Mouse (Mus musculus): ENCODE results near the gene Galm. TPM values are rescaled to one million over a fixed set of nuclear protein-coding genes. Genes with fewer than 3 reads are reported as not detected.
"Not testable (repeated sequence)": the region's sequence is repeated elsewhere in the genome, so short reads cannot be mapped to it uniquely, and the experiment has no call there.

Galm gene
- polyA plus RNA-seq, 1 experiment from 2014 or later, result 42.9 TPM

- WGBS (ENCODE audit: insufficient replicate concordance), result under 1% methylated on average over 33 of the region's 33 CpGs
- Histone ChIP-seq H3K9ac (ENCODE audit: low read depth, low read length) (peak within 1 kb of the TSS; percentile 69), H3K4me2 (ENCODE audit: low read depth, low read length) (peak within 1 kb of the TSS; percentile 91), H3K27me3 (ENCODE audit: control insufficient read depth, insufficient read depth, low read depth, low read length) (no peaks in the 10 kb centered on the region), H3K9me3 (replicated peaks; ENCODE audit: control insufficient read depth, low read length) (no peaks in the 10 kb centered on the region), H3K4me3 (ENCODE audit: low read depth, low read length) (peak within 1 kb of the TSS; percentile 74), H3K4me1 (ENCODE audit: control insufficient read depth, low read depth, low read length) (peaks cover 9% of the 10 kb centered on the region), H3K36me3 (ENCODE audit: control insufficient read depth, insufficient read depth) (no peaks in the 10 kb centered on the region), H3K27ac (ENCODE audit: low read length) (peak within 1 kb of the TSS; percentile 70)
- peak; percentile 96 for ATAC-seq (ENCODE audit: low read depth)
These were observed 97.2 kb downstream of the Galm start, which contains the start of gene Gemin6 for GRCm38 (mm10) chr17:80224326-80225116. TSS of gene Gemin6 (plus strand) at chr17:80224441.

- peak overlapping the region; percentile 74 for H3K4me3 ChIP-seq (ENCODE audit: low read depth, low read length)
- peak overlapping the region; percentile 91 for H3K4me2 ChIP-seq (ENCODE audit: low read depth, low read length)
- H3K27ac ChIP-seq (ENCODE audit: low read length); H3K9me3 ChIP-seq (replicated peaks; ENCODE audit: control insufficient read depth, low read length); H3K27me3 ChIP-seq (ENCODE audit: control insufficient read depth, insufficient read depth, low read depth, low read length); H3K4me1 ChIP-seq (ENCODE audit: control insufficient read depth, low read depth, low read length); ATAC-seq (ENCODE audit: low read depth); H3K36me3 ChIP-seq (ENCODE audit: control insufficient read depth, insufficient read depth): not testable (repeated sequence)
- WGBS (ENCODE audit: insufficient replicate concordance), result 18% methylated on average over 4 of the region's 5 CpGs
- H3K9ac ChIP-seq (ENCODE audit: low read depth, low read length), result peak overlapping the region; percentile 69
These were observed 97.9 kb downstream of the Galm start for GRCm38 (mm10) chr17:80225142-80225541.

GRCm38 (mm10) chr17:80229396-80229795 lies 102.1 kb downstream of the Galm start:
- no peaks in the 10 kb centered on the region for H3K27me3 ChIP-seq (ENCODE audit: control insufficient read depth, insufficient read depth, low read depth, low read length)
- H3K4me3 ChIP-seq (ENCODE audit: low read depth, low read length), result no peak overlapping the region
- H3K27ac ChIP-seq (ENCODE audit: low read length), result no peak overlapping the region
- 82% methylated on average over 2 of the region's 2 CpGs for WGBS (ENCODE audit: insufficient replicate concordance)
- H3K4me2 ChIP-seq (ENCODE audit: low read depth, low read length), result no peak overlapping the region
- peaks cover 5% of the 10 kb centered on the region; the same call in 1 of the 2 replicates for H3K4me1 ChIP-seq (ENCODE audit: control insufficient read depth, low read depth, low read length)
- no peak overlapping the region for H3K9ac ChIP-seq (ENCODE audit: low read depth, low read length)
- no peaks in the 10 kb centered on the region for H3K36me3 ChIP-seq (ENCODE audit: control insufficient read depth, insufficient read depth)
- no peak for ATAC-seq (ENCODE audit: low read depth)
- H3K9me3 ChIP-seq (replicated peaks; ENCODE audit: control insufficient read depth, low read length), result no peaks in the 10 kb centered on the region

- no peak for ATAC-seq (ENCODE audit: low read depth)
These were observed 106.6 kb downstream of the Galm start for GRCm38 (mm10) chr17:80233844-80234243.

GRCm38 (mm10) chr17:80234376-80234775 lies 107.1 kb downstream of the Galm start:
- Histone ChIP-seq H3K4me1 (ENCODE audit: control insufficient read depth, low read depth, low read length) (no peaks in the 10 kb centered on the region), H3K4me3 (ENCODE audit: low read depth, low read length) (no peak overlapping the region), H3K27me3 (ENCODE audit: control insufficient read depth, insufficient read depth, low read depth, low read length) (no peaks in the 10 kb centered on the region), H3K36me3 (ENCODE audit: control insufficient read depth, insufficient read depth) (no peaks in the 10 kb centered on the region), H3K9me3 (replicated peaks; ENCODE audit: control insufficient read depth, low read length) (no peaks in the 10 kb centered on the region), H3K9ac (ENCODE audit: low read depth, low read length) (no peak overlapping the region), H3K4me2 (ENCODE audit: low read depth, low read length) (no peak overlapping the region), H3K27ac (ENCODE audit: low read length) (no peak overlapping the region)
- 67% methylated on average over 7 of the region's 7 CpGs for WGBS (ENCODE audit: insufficient replicate concordance)
- ATAC-seq (ENCODE audit: low read depth), result no peak

More at GRCm38 (mm10) chr17:80233844-80234243, 106.6 kb downstream of the Galm start:
- no peak overlapping the region for H3K4me2 ChIP-seq (ENCODE audit: low read depth, low read length)
- no peaks in the 10 kb centered on the region for H3K4me1 ChIP-seq (ENCODE audit: control insufficient read depth, low read depth, low read length)
- H3K9me3 ChIP-seq (replicated peaks; ENCODE audit: control insufficient read depth, low read length), result no peaks in the 10 kb centered on the region
- no peak overlapping the region for H3K4me3 ChIP-seq (ENCODE audit: low read depth, low read length)
- WGBS (ENCODE audit: insufficient replicate concordance), result 66% methylated on average over 5 of the region's 5 CpGs
- H3K36me3 ChIP-seq (ENCODE audit: control insufficient read depth, insufficient read depth), result no peaks in the 10 kb centered on the region
- H3K27me3 ChIP-seq (ENCODE audit: control insufficient read depth, insufficient read depth, low read depth, low read length), result no peaks in the 10 kb centered on the region
- H3K27ac ChIP-seq (ENCODE audit: low read length), result no peak overlapping the region
- H3K9ac ChIP-seq (ENCODE audit: low read depth, low read length), result no peak overlapping the region

Other genes starting within 250 kb of the Galm start
- 29.2 and 31.1 TPM in 2 replicates for gene Atl2, start 231.3 kb upstream of the Galm start, polyA plus RNA-seq (2015; fragmentation: Nextera tagmentation; extraction: Ambion mirVana)
- 17.2 and 17.7 TPM in 2 replicates for gene Hnrnpll, start 65.1 kb upstream of the Galm start, polyA plus RNA-seq (2015; fragmentation: Nextera tagmentation; extraction: Ambion mirVana)
- gene Srsf7, start 79.8 kb downstream of the Galm start, polyA plus RNA-seq (2015; fragmentation: Nextera tagmentation; extraction: Ambion mirVana), result 178 and 195 TPM in 2 replicates
- not detected in 2 replicates for gene Ttc39d, start 80.0 kb downstream of the Galm start, polyA plus RNA-seq (2015; fragmentation: Nextera tagmentation; extraction: Ambion mirVana)
- gene Gemin6, start 97.0 kb downstream of the Galm start, polyA plus RNA-seq (2015; fragmentation: Nextera tagmentation; extraction: Ambion mirVana), result 21.3 and 25.3 TPM in 2 replicates
- gene Morn2, start 162.7 kb downstream of the Galm start, polyA plus RNA-seq (2015; fragmentation: Nextera tagmentation; extraction: Ambion mirVana), result 6.4 and 7.9 TPM in 2 replicates
- 3.8 and 4.8 TPM in 2 replicates for gene Dhx57, start 163.0 kb downstream of the Galm start, polyA plus RNA-seq (2015; fragmentation: Nextera tagmentation; extraction: Ambion mirVana)
- gene Arhgef33, start 179.9 kb downstream of the Galm start, polyA plus RNA-seq (2015; fragmentation: Nextera tagmentation; extraction: Ambion mirVana), result 0.23 and 0.32 TPM in 2 replicates
- gene Gm10190, start 246.1 kb downstream of the Galm start, polyA plus RNA-seq (2015; fragmentation: Nextera tagmentation; extraction: Ambion mirVana), result not detected in 2 replicates